Mouse (Mus musculus) induced T-regulatory cell, adult 2 months (primary cell): ENCODE results near the gene Shisa8.
A peak's percentile ranks its signal among the peaks of the same experiment; 100 is the strongest.

Experiments
- DNase-seq: peaks from one replicate; pipeline ENCODE4 v3.0.0-alpha.2; 2012; ENCODE audit warnings: low read depth

Shisa8 gene

GRCm38 (mm10) chr15:82203611-82204351, 8.8 kb downstream of the Shisa8 start:
- no peak for DNase-seq

DNA sequence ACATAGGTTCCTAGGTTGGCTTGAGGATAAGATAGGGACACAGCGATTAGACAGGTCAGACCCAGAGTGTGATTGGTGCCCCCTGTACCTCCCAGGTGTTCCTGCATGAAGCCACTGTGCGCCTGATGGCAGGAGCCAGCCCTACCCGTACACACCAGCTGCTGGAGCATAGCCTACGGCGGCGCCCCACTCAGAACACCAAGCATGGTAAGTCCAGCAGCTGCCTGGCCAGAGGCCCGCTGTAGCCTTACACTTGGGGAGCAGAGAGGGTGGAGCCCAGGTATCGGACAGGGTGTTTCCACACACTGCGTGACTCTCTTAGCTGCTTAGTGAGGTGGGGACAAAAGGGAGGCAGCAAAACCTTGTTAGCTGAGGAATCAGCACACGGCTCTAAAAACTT, 9.5 kb downstream of the Shisa8 start:
- no peak for DNase-seq

GRCm38 (mm10) chr15:82202086-82202485, 10.5 kb downstream of the Shisa8 start:
- no peak for DNase-seq

DNA sequence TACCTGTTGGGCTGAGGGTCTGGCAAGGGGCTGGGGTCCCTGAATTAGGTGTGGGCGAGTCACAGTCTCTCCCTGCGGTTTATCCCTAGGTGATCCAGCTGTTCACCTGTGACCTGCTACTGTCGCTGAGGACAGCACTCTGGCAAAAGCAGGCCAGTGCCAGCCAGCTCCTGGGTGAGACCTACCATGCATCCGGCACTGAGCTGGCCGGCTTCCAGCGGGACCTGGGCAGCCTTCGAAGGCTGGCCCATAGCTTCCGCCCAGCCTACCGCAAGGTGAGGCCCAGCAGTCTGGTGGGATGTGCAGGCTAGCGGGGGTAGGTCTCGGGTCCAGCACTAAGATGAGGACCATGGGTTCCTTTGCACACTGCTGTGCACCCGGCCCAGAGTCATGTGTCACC, 13.1 kb downstream of the Shisa8 start:
- DNase-seq: no peak

DNA sequence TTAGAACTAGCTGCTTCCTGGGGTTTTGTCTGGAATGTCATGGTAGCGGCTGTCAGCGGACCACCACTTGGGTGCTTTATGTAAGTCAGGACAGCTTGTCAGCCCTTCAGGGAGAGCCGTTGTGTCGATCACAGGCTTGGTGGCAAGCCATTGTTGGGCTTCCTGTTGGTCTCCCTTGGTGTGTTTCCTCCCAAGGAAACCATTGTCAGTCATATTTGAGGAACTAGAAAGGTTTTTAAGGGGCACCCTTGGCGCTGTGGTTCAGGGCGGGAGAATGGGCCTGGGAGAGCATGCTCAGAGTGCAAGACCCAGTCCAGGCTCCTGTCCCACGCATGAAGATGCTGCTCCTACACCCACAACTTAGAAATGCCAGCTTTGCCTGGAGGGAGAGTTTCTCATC, 14.3 kb downstream of the Shisa8 start:
- DNase-seq: no peak

DNA sequence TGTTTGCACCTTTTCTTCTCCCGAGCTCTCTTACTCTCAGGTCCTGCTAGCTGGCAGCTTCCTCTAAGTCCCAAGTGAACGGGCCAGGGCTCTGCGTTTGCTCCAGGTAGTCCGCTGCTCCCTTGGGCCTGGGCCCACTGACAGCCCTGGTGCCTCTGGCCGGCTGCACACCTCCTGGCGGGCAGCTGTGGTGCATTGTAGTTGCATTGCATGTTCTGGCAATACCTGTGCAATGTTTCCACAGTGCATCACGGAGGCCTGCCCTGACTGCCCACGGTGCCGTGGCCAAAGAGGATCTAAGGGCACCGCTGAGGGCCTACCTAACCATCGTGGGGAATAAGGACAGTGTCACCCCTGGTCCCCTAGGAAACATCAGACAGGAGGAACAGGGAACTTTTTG, 14.7 kb downstream of the Shisa8 start:
- DNase-seq: no peak

- no peak for DNase-seq
These were observed 15.3 kb downstream of the Shisa8 start for GRCm38 (mm10) chr15:82197246-82197750.

DNA sequence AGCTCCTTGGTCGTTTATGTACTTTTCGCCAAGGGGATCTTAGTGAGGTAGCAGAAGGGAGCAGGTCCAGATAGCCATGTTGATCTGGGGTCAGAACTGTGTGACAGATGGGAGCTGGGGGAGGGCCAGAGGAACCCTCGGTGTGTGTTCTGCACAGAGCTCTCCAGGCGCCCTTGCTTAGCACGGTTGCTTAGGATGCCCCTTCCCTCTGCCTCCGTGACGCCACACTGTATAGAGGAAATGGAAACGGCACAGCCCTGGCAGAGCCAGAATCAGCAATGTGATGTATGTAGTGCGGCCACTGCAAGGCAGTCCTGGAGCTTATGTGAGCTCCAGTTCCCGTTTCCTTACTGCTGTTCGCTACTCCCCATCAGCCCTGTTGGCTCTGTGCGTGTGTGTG, 16.3 kb downstream of the Shisa8 start:
- no peak for DNase-seq

- DNase-seq: no peak
These were observed 20.0 kb downstream of the Shisa8 start for GRCm38 (mm10) chr15:82192617-82193016.

- peak; percentile 85 for DNase-seq
These were observed 24.0 kb downstream of the Shisa8 start for GRCm38 (mm10) chr15:82188481-82189240.

DNA sequence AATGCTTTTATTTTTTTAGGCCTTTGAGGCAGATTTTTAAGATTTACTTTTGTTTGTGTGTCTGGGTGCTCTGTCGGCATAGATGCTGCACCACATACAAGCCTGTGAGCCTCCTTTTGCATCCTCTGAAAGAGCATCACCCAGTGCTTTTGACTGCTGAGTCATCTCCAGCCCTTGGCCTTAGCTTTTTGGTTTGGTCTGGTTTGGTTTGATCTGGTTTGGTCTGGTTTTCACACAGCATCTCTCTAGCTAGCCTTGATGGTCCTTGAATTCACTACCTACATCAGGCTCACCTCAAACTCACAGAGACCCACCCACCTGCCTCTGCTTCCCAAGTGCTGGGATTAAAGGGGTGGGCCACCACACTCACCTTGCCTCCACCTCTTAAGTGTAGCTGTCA, 24.7 kb downstream of the Shisa8 start:
- peak; percentile 70 for DNase-seq

- no peak for DNase-seq
These were observed 25.2 kb downstream of the Shisa8 start for GRCm38 (mm10) chr15:82187401-82187800.

DNA sequence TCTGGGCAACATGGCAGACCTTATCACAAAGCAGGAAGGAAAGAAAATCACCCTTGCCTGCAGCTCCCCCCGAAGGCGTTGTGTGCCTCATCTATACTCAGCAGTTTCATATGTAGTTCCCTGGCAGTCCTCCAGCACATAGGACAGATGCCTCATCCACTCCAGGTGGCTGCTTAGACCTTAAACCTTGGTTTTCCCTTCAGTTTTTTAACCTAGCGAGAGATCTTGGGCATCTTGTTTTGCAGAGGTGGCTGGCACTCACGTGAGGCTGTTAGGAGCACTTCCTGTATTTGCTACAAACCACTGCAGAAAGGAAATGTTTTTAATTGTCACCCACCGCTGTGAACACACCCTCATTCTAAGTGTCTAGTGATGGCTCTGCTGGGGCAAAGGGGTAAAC, 25.7 kb downstream of the Shisa8 start:
- peak; percentile 83 for DNase-seq

DNA sequence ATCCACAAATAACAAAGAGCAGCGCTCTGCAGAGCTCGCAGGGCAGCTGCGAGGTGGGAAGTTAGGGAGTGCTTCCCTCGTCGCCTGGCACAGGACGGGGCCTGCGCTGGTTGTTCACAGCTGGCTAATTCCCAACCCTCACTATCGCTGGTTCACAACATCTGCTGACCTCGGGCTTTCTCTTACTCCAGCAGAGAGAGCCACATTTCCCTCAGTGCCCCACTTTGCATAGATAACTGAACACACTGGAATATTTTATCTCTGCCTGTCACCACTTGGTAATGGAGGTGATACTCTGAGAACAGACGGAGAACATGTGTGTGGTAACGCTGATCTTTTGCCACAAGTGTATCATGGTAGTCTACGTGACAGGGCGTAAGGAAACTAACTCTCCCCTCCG, 26.5 kb downstream of the Shisa8 start:
- DNase-seq: no peak

GRCm38 (mm10) chr15:82185062-82185783, 27.4 kb downstream of the Shisa8 start:
- no peak for DNase-seq

GRCm38 (mm10) chr15:82184656-82185055, 28.0 kb downstream of the Shisa8 start:
- DNase-seq: no peak

GRCm38 (mm10) chr15:82184183-82184582, 28.4 kb downstream of the Shisa8 start:
- DNase-seq: no peak

- no peak for DNase-seq
These were observed 29.0 kb downstream of the Shisa8 start for GRCm38 (mm10) chr15:82183596-82183995.

- no peak for DNase-seq
These were observed 30.3 kb downstream of the Shisa8 start for GRCm38 (mm10) chr15:82182311-82182710.

- no peak for DNase-seq
These were observed 31.5 kb downstream of the Shisa8 start for GRCm38 (mm10) chr15:82181131-82181530.

- no peak for DNase-seq
These were observed 34.8 kb downstream of the Shisa8 start for GRCm38 (mm10) chr15:82177743-82178290.

GRCm38 (mm10) chr15:82175091-82175490, 37.5 kb downstream of the Shisa8 start:
- no peak for DNase-seq
